Mouse (Mus musculus) intestine, embryonic 14.5 days (tissue): ENCODE data around the gene Cryba2. TPM values are rescaled to one million over a fixed set of nuclear protein-coding genes. Genes with fewer than 3 reads are reported as not detected.
A peak's percentile ranks its signal among the peaks of the same experiment; 100 is the strongest.

ENCODE experiments used
- ATAC-seq: fragments of 200-750 bp; cut with Nextera tagmentation; replicated peaks from 2 replicates; pipeline ENCODE4 v1.8.0; 2017; ENCODE audit warnings: low read depth, moderate number of reproducible peaks, moderate TSS enrichment, moderate library complexity; ENCODE audit not compliant: low FRiP score, low TSS enrichment
- DNase-seq: peaks from one replicate; pipeline ENCODE4 v3.0.0-alpha.2; 2018; ENCODE audit warnings: low spot score
- H3K27ac ChIP-seq: fragments of 300-500 bp; sonication (generic); 2 replicates; pipeline ENCODE4 v1.5.1; 2014; ENCODE audit warnings: low read depth, mild to moderate bottlenecking, control low read depth
- H3K27me3 ChIP-seq: fragments of 300-500 bp; sonication (generic); replicated peaks from 2 replicates; pipeline ENCODE4 v1.6.1; 2014; ENCODE audit warnings: low read length, control low read depth; ENCODE audit not compliant: control insufficient read depth, insufficient read depth
- H3K36me3 ChIP-seq: fragments of 300-500 bp; sonication (generic); 2 replicates; pipeline ENCODE4 v1.6.1; 2014; ENCODE audit warnings: low read length, control low read depth; ENCODE audit not compliant: control insufficient read depth, insufficient read depth
- H3K4me1 ChIP-seq: fragments of 300-500 bp; sonication (generic); replicated peaks from 2 replicates; pipeline ENCODE4 v1.6.1; 2014; ENCODE audit warnings: low read length, control low read depth, mixed read lengths; ENCODE audit not compliant: control insufficient read depth, insufficient read depth
- H3K4me2 ChIP-seq: fragments of 300-500 bp; sonication (generic); 2 replicates; pipeline ENCODE4 v1.6.1; 2014; ENCODE audit warnings: low read length
- H3K4me3 ChIP-seq: fragments of 300-500 bp; sonication (generic); 2 replicates; pipeline ENCODE4 v1.5.1; 2014; ENCODE audit warnings: low read depth, low read length, control low read depth, mixed read lengths
- H3K9ac ChIP-seq: fragments of 300-500 bp; sonication (generic); 2 replicates; pipeline ENCODE4 v1.6.1; 2014; ENCODE audit warnings: mild to moderate bottlenecking, low read length
- H3K9me3 ChIP-seq: fragments of 300-500 bp; sonication (generic); 2 replicates; pipeline ENCODE4 v1.6.1; 2016; ENCODE audit warnings: low read length, control low read depth; ENCODE audit not compliant: control insufficient read depth
- WGBS: fragments of 180-500 bp; shearing (Covaris S2); extraction: QIAGEN DNeasy Blood & Tissue Kit; methylation state at CpG from one replicate; pipeline ENCODE4 v1.1.7; 2014; 5-methylcytosine and 5-hydroxymethylcytosine counted together
- polyA plus RNA-seq: library from polyadenylated mRNA; unstranded; fragments of >200 nt; fragmentation: Nextera tagmentation; extraction: Ambion mirVana; gene quantifications from 2 replicates; pipeline ENCODE4 v1.2.1, GENCODE M21; 2014

Cryba2 gene
- polyA plus RNA-seq, 1 experiment from 2014 or later: 2.5 TPM

- H3K4me2 ChIP-seq: peak overlapping the region; percentile 98
- peaks cover 98% of the 10 kb centered on the region for H3K27me3 ChIP-seq
- H3K4me3 ChIP-seq: peak overlapping the region; percentile 49
- H3K9ac ChIP-seq: no peak overlapping the region
- ATAC-seq (no peak), DNase-seq (peak; percentile 68)
- no peak overlapping the region for H3K27ac ChIP-seq
- 1% methylated on average over 65 of the region's 74 CpGs for WGBS
- no peaks in the 10 kb centered on the region for H3K9me3 ChIP-seq
- H3K36me3 ChIP-seq: no peaks in the 10 kb centered on the region
- peaks cover 3% of the 10 kb centered on the region for H3K4me1 ChIP-seq
Measured at GRCm38 (mm10) chr1:74855651-74856438, 37.1 kb downstream of the Cryba2 start.

- Histone ChIP-seq H3K27ac (no peak overlapping the region), H3K4me2 (peak overlapping the region; percentile 98), H3K9ac (no peak overlapping the region), H3K4me3 (peak overlapping the region; percentile 49), H3K9me3 (no peaks in the 10 kb centered on the region), H3K27me3 (peaks cover 98% of the 10 kb centered on the region), H3K4me1 (peaks cover 3% of the 10 kb centered on the region), H3K36me3 (no peaks in the 10 kb centered on the region)
- ATAC-seq (no peak; the same call in 1 of the 2 replicates), DNase-seq (no peak)
- under 1% methylated on average over 43 of the region's 48 CpGs for WGBS
Measured at GRCm38 (mm10) chr1:74855156-74855555, 37.8 kb downstream of the Cryba2 start.

GRCm38 (mm10) chr1:74854306-74855056 is 38.5 kb downstream of the Cryba2 start, which contains the start of gene Cdk5r2:
Gene Cdk5r2, plus strand, starts transcription at chr1:74854934.
- ATAC-seq (peak; percentile 89), DNase-seq (peak; percentile 89)
- Histone ChIP-seq H3K4me2 (peak within 1 kb of the TSS; percentile 98), H3K27ac (no peak within 1 kb of the TSS), H3K36me3 (no peaks in the 10 kb centered on the region), H3K9me3 (no peaks in the 10 kb centered on the region), H3K4me1 (peaks cover 3% of the 10 kb centered on the region), H3K9ac (no peak within 1 kb of the TSS), H3K27me3 (peaks cover 96% of the 10 kb centered on the region), H3K4me3 (peak within 1 kb of the TSS; percentile 49)
- WGBS: 2% methylated on average over 37 of the region's 39 CpGs

- ATAC-seq (no peak), DNase-seq (no peak)
- 18% methylated on average over 6 of the region's 6 CpGs for WGBS
- no peaks in the 10 kb centered on the region for H3K36me3 ChIP-seq
- no peak overlapping the region for H3K27ac ChIP-seq
- H3K4me3 ChIP-seq: no peak overlapping the region
- no peaks in the 10 kb centered on the region for H3K9me3 ChIP-seq
- H3K4me1 ChIP-seq: peaks cover 2% of the 10 kb centered on the region
- H3K9ac ChIP-seq: no peak overlapping the region
- peaks cover 72% of the 10 kb centered on the region for H3K27me3 ChIP-seq
- H3K4me2 ChIP-seq: no peak overlapping the region
Measured at GRCm38 (mm10) chr1:74851001-74851775, 41.8 kb downstream of the Cryba2 start.

- Histone ChIP-seq H3K27me3 (peaks cover 63% of the 10 kb centered on the region), H3K36me3 (no peaks in the 10 kb centered on the region)
- no peak for ATAC-seq
Measured at GRCm38 (mm10) chr1:74850251-74850650, 42.7 kb downstream of the Cryba2 start.

GRCm38 (mm10) chr1:74848946-74849345 is 44.0 kb downstream of the Cryba2 start:
- H3K9me3 ChIP-seq: no peaks in the 10 kb centered on the region
- H3K4me1 ChIP-seq: no peaks in the 10 kb centered on the region
- H3K27ac ChIP-seq: no peak overlapping the region
- H3K9ac ChIP-seq: no peak overlapping the region
- 52% methylated on average over 5 of the region's 5 CpGs for WGBS
- DNase-seq (no peak), ATAC-seq (no peak)
- H3K4me3 ChIP-seq: no peak overlapping the region
- peaks cover 51% of the 10 kb centered on the region for H3K27me3 ChIP-seq
- H3K4me2 ChIP-seq: no peak overlapping the region
- H3K36me3 ChIP-seq: no peaks in the 10 kb centered on the region

More at GRCm38 (mm10) chr1:74850251-74850650, 42.7 kb downstream of the Cryba2 start:
- Histone ChIP-seq H3K4me2 (no peak overlapping the region), H3K4me1 (no peaks in the 10 kb centered on the region; the same call in 1 of the 2 replicates), H3K9ac (no peak overlapping the region), H3K9me3 (no peaks in the 10 kb centered on the region), H3K4me3 (no peak overlapping the region), H3K27ac (no peak overlapping the region)
- DNase-seq: no peak
- WGBS: 22% methylated on average over 6 of the region's 6 CpGs

- 32% methylated on average over 9 of the region's 9 CpGs for WGBS
- Histone ChIP-seq H3K4me2 (no peak overlapping the region), H3K36me3 (no peaks in the 10 kb centered on the region), H3K9me3 (no peaks in the 10 kb centered on the region), H3K9ac (no peak overlapping the region), H3K4me1 (no peaks in the 10 kb centered on the region), H3K27ac (no peak overlapping the region), H3K27me3 (peaks cover 26% of the 10 kb centered on the region), H3K4me3 (no peak overlapping the region)
- ATAC-seq (no peak), DNase-seq (no peak)
Measured at GRCm38 (mm10) chr1:74846341-74846740, 46.6 kb downstream of the Cryba2 start.

- H3K9ac ChIP-seq: no peak overlapping the region
- WGBS: 81% methylated on average over 5 of the region's 5 CpGs
- H3K9me3 ChIP-seq: no peaks in the 10 kb centered on the region
- H3K27me3 ChIP-seq: peaks cover 5% of the 10 kb centered on the region; the same call in 1 of the 2 replicates
- DNase-seq: no peak
- ATAC-seq: no peak
- no peaks in the 10 kb centered on the region for H3K36me3 ChIP-seq
- no peak overlapping the region for H3K4me3 ChIP-seq
- no peak overlapping the region for H3K4me2 ChIP-seq
- no peaks in the 10 kb centered on the region for H3K4me1 ChIP-seq
- no peak overlapping the region for H3K27ac ChIP-seq
Measured at GRCm38 (mm10) chr1:74843090-74843489, 49.9 kb downstream of the Cryba2 start.
